Mouse (Mus musculus): ENCODE data around the gene Gm5475. TPM values are rescaled to one million over a fixed set of nuclear protein-coding genes. Genes with fewer than 3 reads are reported as not detected.

The Gm5475 gene
- not detected in 2 replicates for polyA plus RNA-seq (2012; rRNA removed; ENCODE audit: low replicate concordance)

DNA sequence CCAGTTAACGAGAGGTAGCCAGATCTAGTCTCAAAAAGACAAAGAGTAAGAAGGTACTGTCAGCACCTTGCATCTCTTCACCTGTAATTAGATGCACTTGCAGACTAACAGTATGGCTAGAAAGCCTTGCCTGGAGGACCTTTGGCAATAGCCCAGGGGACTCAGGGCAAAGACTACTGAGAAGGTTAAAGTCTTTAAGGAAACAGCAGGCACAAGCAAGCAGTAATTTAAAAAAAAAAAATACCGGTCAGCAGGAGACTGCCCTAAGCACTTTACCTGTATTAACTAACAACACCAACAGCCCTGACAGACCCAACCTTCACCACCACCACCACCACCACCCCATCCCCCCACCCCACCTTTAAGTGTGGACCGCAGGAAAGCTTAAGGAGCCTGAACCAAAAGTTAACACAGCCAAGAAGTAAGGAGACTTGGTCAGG lies at the start of gene Gm5475:
Gene Gm5475, plus strand, starts transcription at position 390 of the 440 bp plus-strand sequence.

DNA sequence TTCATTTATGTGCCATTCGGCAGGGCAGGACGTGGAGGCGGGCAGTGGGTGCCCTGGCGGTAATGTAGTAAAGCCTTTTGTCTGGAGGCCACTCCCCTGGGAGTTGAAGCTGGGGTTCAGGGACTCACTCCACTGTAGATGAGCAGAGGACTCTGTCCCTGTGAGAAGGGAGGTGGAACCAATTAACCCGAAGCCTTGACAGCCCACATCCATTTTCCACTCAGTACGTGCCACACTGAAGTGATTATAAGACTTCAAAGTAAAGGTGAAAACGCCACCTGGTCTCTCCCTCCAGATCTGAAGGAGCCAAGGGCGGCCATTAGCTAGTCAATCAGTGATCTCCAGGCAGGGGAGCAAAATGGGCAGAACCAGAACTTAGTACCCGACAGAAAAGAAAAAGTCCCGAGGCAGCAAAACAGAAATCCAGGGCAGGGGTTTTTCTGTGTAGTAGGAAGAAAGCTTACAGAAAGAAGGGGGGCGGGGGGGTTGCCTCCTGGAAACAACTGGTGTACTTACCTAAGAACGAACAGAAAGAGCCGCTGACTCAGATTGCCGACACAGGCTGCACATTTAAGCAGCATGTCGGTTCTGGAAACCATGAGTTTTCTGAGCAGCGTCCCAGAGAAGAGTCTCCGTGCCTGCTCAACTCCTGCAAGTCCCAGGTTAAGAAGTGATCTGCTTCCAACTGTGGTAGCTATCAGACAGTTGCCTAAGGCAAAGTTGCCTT lies 2.6 kb downstream of the Gm5475 start, which contains the start of gene Slc11a2:
Gene Slc11a2, minus strand, starts transcription at position 677 of the 727 bp plus-strand sequence.

DNA sequence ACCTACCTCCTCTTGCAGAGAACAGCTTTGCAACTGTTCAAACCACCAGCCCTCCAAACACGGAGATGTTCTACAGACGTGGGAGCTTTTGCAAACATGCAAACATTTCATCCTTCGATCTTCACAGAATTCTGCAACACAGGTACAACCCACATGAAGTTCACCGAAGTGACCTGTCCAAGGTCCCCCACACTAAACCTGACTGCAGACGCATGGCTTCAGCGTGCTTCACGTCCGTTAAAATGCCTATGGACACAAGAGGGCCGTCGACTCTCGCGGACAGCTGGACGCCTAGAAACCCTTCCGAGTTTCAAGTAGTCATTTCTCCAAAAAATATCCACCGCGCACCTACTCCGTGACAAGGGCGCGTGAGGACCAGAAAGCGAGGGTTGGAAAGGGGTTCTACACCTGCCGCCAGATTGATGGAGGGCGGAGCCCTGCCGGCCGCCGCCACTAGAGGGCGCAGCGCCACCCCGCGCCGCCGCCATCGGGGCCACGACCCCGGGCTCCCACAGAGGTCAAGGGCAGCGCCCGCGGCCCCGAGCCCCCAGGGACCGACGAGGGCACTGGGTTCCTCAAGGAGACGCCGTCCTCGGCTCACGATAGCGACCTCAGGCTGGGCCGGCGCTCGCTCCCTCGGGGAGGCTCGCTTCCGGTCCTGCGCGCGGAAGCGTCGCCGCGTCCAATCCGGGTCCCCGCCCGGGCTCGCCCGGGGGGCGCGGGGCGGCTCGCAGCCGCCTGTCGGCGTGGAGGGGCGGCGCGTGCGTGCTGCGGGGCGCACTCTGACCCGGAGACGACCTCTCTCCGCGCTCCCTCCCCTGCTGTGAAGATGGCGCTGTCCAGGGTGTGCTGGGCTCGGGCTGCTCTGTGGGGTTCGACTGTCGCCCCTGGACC lies 46.6 kb downstream of the Gm5475 start, which contains the start of gene Letmd1:
Gene Letmd1, plus strand, starts transcription at position 729 of the 894 bp plus-strand sequence.

Other genes with a start within 250 kb of the Gm5475 start
- 38.5 and 65.2 TPM in 2 replicates for gene Atf1, start 194.3 kb upstream of the Gm5475 start, polyA plus RNA-seq (2012; rRNA removed; ENCODE audit: low replicate concordance)
- not detected in 2 replicates for gene Tmprss12, start 141.3 kb upstream of the Gm5475 start, polyA plus RNA-seq (2012; rRNA removed; ENCODE audit: low replicate concordance)
- 70.9 and 96.7 TPM in 2 replicates for gene Mettl7a1, start 118.0 kb upstream of the Gm5475 start, polyA plus RNA-seq (2012; rRNA removed; ENCODE audit: low replicate concordance)
- 0.22 TPM in 1 of 2 replicates, not detected in the other for gene Mettl7a3, start 87.2 kb upstream of the Gm5475 start, polyA plus RNA-seq (2012; rRNA removed; ENCODE audit: low replicate concordance)
- not detected in 2 replicates for gene Methig1, start 69.0 kb upstream of the Gm5475 start, polyA plus RNA-seq (2012; rRNA removed; ENCODE audit: low replicate concordance)
- not detected in 2 replicates for gene Mettl7a2, start 68.9 kb upstream of the Gm5475 start, polyA plus RNA-seq (2012; rRNA removed; ENCODE audit: low replicate concordance)
- not detected in 2 replicates for gene Higd1c, start 57.6 kb upstream of the Gm5475 start, polyA plus RNA-seq (2012; rRNA removed; ENCODE audit: low replicate concordance)
- gene Slc11a2, start 2.9 kb downstream of the Gm5475 start, polyA plus RNA-seq (2012; rRNA removed; ENCODE audit: low replicate concordance), result 26.7 and 38.8 TPM in 2 replicates
- 61.8 and 111 TPM in 2 replicates for gene Letmd1, start 46.9 kb downstream of the Gm5475 start, polyA plus RNA-seq (2012; rRNA removed; ENCODE audit: low replicate concordance)
- gene Csrnp2, start 73.3 kb downstream of the Gm5475 start, polyA plus RNA-seq (2012; rRNA removed; ENCODE audit: low replicate concordance), result 3.3 and 3.9 TPM in 2 replicates
- gene Tfcp2, start 129.9 kb downstream of the Gm5475 start, polyA plus RNA-seq (2012; rRNA removed; ENCODE audit: low replicate concordance), result 6.5 and 9.5 TPM in 2 replicates
- 23.0 and 46.9 TPM in 2 replicates for gene Pou6f1, start 177.8 kb downstream of the Gm5475 start, polyA plus RNA-seq (2012; rRNA removed; ENCODE audit: low replicate concordance)
- 796 and 920 TPM in 2 replicates for gene Dazap2, start 193.2 kb downstream of the Gm5475 start, polyA plus RNA-seq (2012; rRNA removed; ENCODE audit: low replicate concordance)
- gene Smagp, start 214.8 kb downstream of the Gm5475 start, polyA plus RNA-seq (2012; rRNA removed; ENCODE audit: low replicate concordance), result 44.9 and 68.9 TPM in 2 replicates
- gene Bin2, start 247.4 kb downstream of the Gm5475 start, polyA plus RNA-seq (2012; rRNA removed; ENCODE audit: low replicate concordance), result 22.7 and 60.2 TPM in 2 replicates